Mouse (Mus musculus) limb, embryonic 13.5 days (tissue): ENCODE data around the gene Rpap1. TPM values are rescaled to one million over a fixed set of nuclear protein-coding genes. Genes with fewer than 3 reads are reported as not detected.

Experiments
- ATAC-seq: fragments of 200-750 bp; cut with Nextera tagmentation; 2 replicates; pipeline ENCODE4 v1.8.0; 2017; ENCODE audit warnings: low read depth, moderate number of reproducible peaks, moderate TSS enrichment; ENCODE audit not compliant: low FRiP score
- H3K27ac ChIP-seq: fragments of 300-500 bp; sonication (generic); 2 replicates; pipeline ENCODE4 v1.5.1; 2015; ENCODE audit warnings: inconsistent platforms, mild to moderate bottlenecking, moderate library complexity
- H3K27me3 ChIP-seq: fragments of 300-500 bp; sonication (generic); 2 replicates; pipeline ENCODE4 v1.6.1; 2015; ENCODE audit warnings: mild to moderate bottlenecking, inconsistent platforms
- H3K36me3 ChIP-seq: fragments of 300-500 bp; sonication (generic); 2 replicates; pipeline ENCODE4 v1.6.1; 2015; ENCODE audit warnings: inconsistent platforms, mild to moderate bottlenecking, moderate library complexity
- H3K4me1 ChIP-seq: fragments of 300-500 bp; sonication (generic); 2 replicates; pipeline ENCODE4 v1.6.1; 2015; ENCODE audit warnings: inconsistent platforms
- H3K4me2 ChIP-seq: fragments of 300-500 bp; sonication (generic); replicated peaks from 2 replicates; pipeline ENCODE4 v1.6.1; 2015; ENCODE audit warnings: inconsistent platforms, mild to moderate bottlenecking, moderate library complexity
- H3K4me3 ChIP-seq: fragments of 300-500 bp; sonication (generic); 2 replicates; pipeline ENCODE4 v1.5.1; 2015; ENCODE audit warnings: moderate library complexity, mild to moderate bottlenecking, inconsistent platforms
- H3K9ac ChIP-seq: fragments of 300-500 bp; sonication (generic); 2 replicates; pipeline ENCODE4 v1.6.1; 2015; ENCODE audit warnings: mild to moderate bottlenecking, inconsistent platforms
- H3K9me3 ChIP-seq: fragments of 300-500 bp; sonication (generic); 2 replicates; pipeline ENCODE4 v1.6.1; 2016; ENCODE audit warnings: inconsistent platforms
- WGBS: fragments of 180-500 bp; shearing (Covaris S2); methylation state at CpG from one replicate; pipeline ENCODE4 v1.1.7; 2015; 5-methylcytosine and 5-hydroxymethylcytosine counted together
- polyA plus RNA-seq: library from polyadenylated mRNA; unstranded; fragments of >200 nt; fragmentation: Nextera tagmentation; extraction: Ambion mirVana; gene quantifications from 2 replicates; pipeline ENCODE4 v1.2.1, GENCODE M21; 2015

Rpap1 gene
- polyA plus RNA-seq = 28.5 and 30.2 TPM in 2 replicates

- Histone ChIP-seq H3K9me3 (0 out of 2 replicates have a peak, but pooled peaks cover 6% of the 10 kb centered on the region), H3K4me2 (peak within 1 kb of the TSS; percentile 76), H3K4me1 (peaks cover 6% of the 10 kb centered on the region), H3K27ac (peak within 1 kb of the TSS; percentile 83), H3K36me3 (peaks cover 18% of the 10 kb centered on the region), H3K9ac (peak within 1 kb of the TSS; percentile 74), H3K4me3 (peak within 1 kb of the TSS; percentile 63), H3K27me3 (no peaks in the 10 kb centered on the region)
- ATAC-seq = peak; percentile 95
- WGBS = under 1% methylated on average over 44 of the region's 44 CpGs
These were observed at the start of gene Rpap1 for GRCm38 (mm10) chr2:119787206-119787883. Rpap1 (minus strand) TSS chr2:119787537.

- 79% methylated on average over 4 of the region's 4 CpGs for WGBS
- H3K4me1 ChIP-seq = no peaks in the 10 kb centered on the region
- H3K4me3 ChIP-seq = no peak overlapping the region
- no peaks in the 10 kb centered on the region for H3K36me3 ChIP-seq
- H3K9me3 ChIP-seq = no peaks in the 10 kb centered on the region
- no peak for ATAC-seq
- H3K27me3 ChIP-seq = no peaks in the 10 kb centered on the region
- no peak overlapping the region for H3K4me2 ChIP-seq
- no peak overlapping the region for H3K27ac ChIP-seq
- no peak overlapping the region for H3K9ac ChIP-seq
These were observed 46.9 kb upstream of the Rpap1 start for GRCm38 (mm10) chr2:119834231-119834630.

- no peak for ATAC-seq
- 73% methylated on average over 2 of the region's 2 CpGs for WGBS
These were observed 43.2 kb upstream of the Rpap1 start for GRCm38 (mm10) chr2:119830579-119830978.

GRCm38 (mm10) chr2:119821136-119821535 is 33.8 kb upstream of the Rpap1 start:
- no peaks in the 10 kb centered on the region for H3K4me1 ChIP-seq
- H3K4me2 ChIP-seq = no peak overlapping the region
- ATAC-seq = no peak
- peaks cover 17% of the 10 kb centered on the region for H3K36me3 ChIP-seq
- H3K4me3 ChIP-seq = no peak overlapping the region
- H3K9ac ChIP-seq = no peak overlapping the region
- H3K27me3 ChIP-seq = no peaks in the 10 kb centered on the region
- H3K27ac ChIP-seq = no peak overlapping the region
- 84% methylated on average over 9 of the region's 9 CpGs for WGBS
- no peaks in the 10 kb centered on the region for H3K9me3 ChIP-seq

More at GRCm38 (mm10) chr2:119830579-119830978, 43.2 kb upstream of the Rpap1 start:
- Histone ChIP-seq H3K4me2 (no peak overlapping the region), H3K27ac (no peak overlapping the region), H3K4me1 (no peaks in the 10 kb centered on the region), H3K9me3 (no peaks in the 10 kb centered on the region), H3K9ac (no peak overlapping the region), H3K36me3 (no peaks in the 10 kb centered on the region), H3K4me3 (no peak overlapping the region), H3K27me3 (no peaks in the 10 kb centered on the region)

- Histone ChIP-seq H3K27me3 (no peaks in the 10 kb centered on the region), H3K27ac (no peak overlapping the region), H3K36me3 (peaks cover 38% of the 10 kb centered on the region), H3K4me1 (no peaks in the 10 kb centered on the region), H3K9ac (no peak overlapping the region; the same call in 1 of the 2 replicates), H3K4me2 (no peak overlapping the region), H3K4me3 (no peak overlapping the region), H3K9me3 (no peaks in the 10 kb centered on the region)
- ATAC-seq = no peak
- WGBS = 48% methylated on average over 9 of the region's 9 CpGs
These were observed 31.4 kb upstream of the Rpap1 start for GRCm38 (mm10) chr2:119818668-119819272.

- peaks cover 56% of the 10 kb centered on the region for H3K36me3 ChIP-seq
- ATAC-seq = no peak
These were observed 29.7 kb upstream of the Rpap1 start for GRCm38 (mm10) chr2:119817047-119817446.

GRCm38 (mm10) chr2:119816611-119817010 is 29.3 kb upstream of the Rpap1 start:
- peaks cover 60% of the 10 kb centered on the region for H3K36me3 ChIP-seq
- no peaks in the 10 kb centered on the region for H3K27me3 ChIP-seq
- H3K9me3 ChIP-seq = no peaks in the 10 kb centered on the region
- no peak overlapping the region for H3K4me2 ChIP-seq
- no peaks in the 10 kb centered on the region for H3K4me1 ChIP-seq
- no peak overlapping the region for H3K9ac ChIP-seq
- WGBS = 94% methylated on average over 13 of the region's 13 CpGs
- no peak for ATAC-seq
- no peak overlapping the region for H3K27ac ChIP-seq
- H3K4me3 ChIP-seq = no peak overlapping the region

More at GRCm38 (mm10) chr2:119817047-119817446, 29.7 kb upstream of the Rpap1 start:
- WGBS = 86% methylated on average over 5 of the region's 5 CpGs
- Histone ChIP-seq H3K27ac (no peak overlapping the region), H3K4me2 (no peak overlapping the region), H3K4me1 (no peaks in the 10 kb centered on the region), H3K9me3 (no peaks in the 10 kb centered on the region), H3K9ac (no peak overlapping the region), H3K27me3 (no peaks in the 10 kb centered on the region), H3K4me3 (no peak overlapping the region)

GRCm38 (mm10) chr2:119814376-119814933 is 27.1 kb upstream of the Rpap1 start:
- Histone ChIP-seq H3K9me3 (no peaks in the 10 kb centered on the region), H3K27ac (no peak overlapping the region), H3K36me3 (peaks cover 82% of the 10 kb centered on the region), H3K27me3 (no peaks in the 10 kb centered on the region), H3K4me2 (no peak overlapping the region), H3K4me3 (no peak overlapping the region), H3K9ac (no peak overlapping the region), H3K4me1 (no peaks in the 10 kb centered on the region)
- WGBS = 45% methylated on average over 7 of the region's 7 CpGs
- ATAC-seq = no peak

- Histone ChIP-seq H3K27me3 (no peaks in the 10 kb centered on the region), H3K4me3 (no peak overlapping the region), H3K27ac (no peak overlapping the region), H3K9me3 (no peaks in the 10 kb centered on the region), H3K4me1 (no peaks in the 10 kb centered on the region), H3K9ac (no peak overlapping the region), H3K4me2 (no peak overlapping the region), H3K36me3 (peaks cover 97% of the 10 kb centered on the region)
- WGBS = 87% methylated on average over 14 of the region's 14 CpGs
- ATAC-seq = no peak
These were observed 24.3 kb upstream of the Rpap1 start for GRCm38 (mm10) chr2:119811490-119812146.

GRCm38 (mm10) chr2:119810890-119811289 is 23.6 kb upstream of the Rpap1 start:
- Histone ChIP-seq H3K4me2 (no peak overlapping the region), H3K9me3 (no peaks in the 10 kb centered on the region), H3K4me3 (no peak overlapping the region), H3K4me1 (no peaks in the 10 kb centered on the region), H3K27me3 (no peaks in the 10 kb centered on the region), H3K36me3 (peaks cover 97% of the 10 kb centered on the region), H3K9ac (no peak overlapping the region), H3K27ac (no peak overlapping the region)
- no peak for ATAC-seq
- 81% methylated on average over 12 of the region's 12 CpGs for WGBS

GRCm38 (mm10) chr2:119808881-119809280 is 21.5 kb upstream of the Rpap1 start:
- 50% methylated on average over 4 of the region's 4 CpGs for WGBS
- peaks cover 99% of the 10 kb centered on the region for H3K36me3 ChIP-seq
- H3K27me3 ChIP-seq = no peaks in the 10 kb centered on the region
- H3K9ac ChIP-seq = no peak overlapping the region
- H3K4me3 ChIP-seq = no peak overlapping the region
- no peak overlapping the region for H3K27ac ChIP-seq
- no peak overlapping the region for H3K4me2 ChIP-seq
- no peaks in the 10 kb centered on the region for H3K9me3 ChIP-seq
- peaks cover 2% of the 10 kb centered on the region for H3K4me1 ChIP-seq
- no peak for ATAC-seq

GRCm38 (mm10) chr2:119808438-119808837 is 21.1 kb upstream of the Rpap1 start:
- no peaks in the 10 kb centered on the region for H3K9me3 ChIP-seq
- WGBS = 19% methylated on average over 4 of the region's 4 CpGs

More at GRCm38 (mm10) chr2:119808438-119808837, 21.1 kb upstream of the Rpap1 start:
- H3K4me1 ChIP-seq = peaks cover 6% of the 10 kb centered on the region
- peaks cover 99% of the 10 kb centered on the region for H3K36me3 ChIP-seq
- ATAC-seq = no peak
- H3K4me3 ChIP-seq = no peak overlapping the region
- no peak overlapping the region for H3K9ac ChIP-seq
- H3K27me3 ChIP-seq = no peaks in the 10 kb centered on the region
- H3K4me2 ChIP-seq = no peak overlapping the region
- H3K27ac ChIP-seq = no peak overlapping the region
